Mouse (Mus musculus): Measurements from ENCODE around the gene Carhsp1. TPM values are rescaled to one million over a fixed set of nuclear protein-coding genes. Genes with fewer than 3 reads are reported as not detected.
A peak's percentile ranks its signal among the peaks of the same experiment; 100 is the strongest.

Carhsp1 gene
- total and polyA plus RNA-seq, 2 experiments: 55.6 to 126 TPM

- H3K27ac ChIP-seq (replicated peaks; ENCODE audit: insufficient read depth, low read depth, low read length): no peak overlapping the region
- no peak overlapping the region for H3K4me3 ChIP-seq (ENCODE audit: insufficient read depth, low read depth, low read length)
- H3K27me3 ChIP-seq (ENCODE audit: control insufficient read depth, insufficient read depth, low read length): no peaks in the 10 kb centered on the region
- DNase-seq (ENCODE audit: extremely low read depth, low read depth, low spot score): peak; percentile 53
- peak; percentile 73 for TF ChIP-seq CTCF (IDR thresholded peaks at IDR 0.05; ENCODE audit: low read depth, low read length)
- no peak for TF ChIP-seq POLR2A (IDR thresholded peaks at IDR 0.05; ENCODE audit: extremely low read depth, insufficient read depth, low read length)
- no peaks in the 10 kb centered on the region for H3K36me3 ChIP-seq (ENCODE audit: control insufficient read depth, insufficient read depth, low read length)
- peaks cover 30% of the 10 kb centered on the region for H3K4me1 ChIP-seq (ENCODE audit: control insufficient read depth, insufficient read depth, low read length)
- WGBS: 6% methylated on average over 8 of the region's 8 CpGs
- peak overlapping the region; percentile 35; the same call in 1 of the 2 replicates for H3K9ac ChIP-seq (ENCODE audit: low read depth, low read length)
- H3K79me2 ChIP-seq (ENCODE audit: control insufficient read depth, insufficient read depth, low read length): peaks cover 20% of the 10 kb centered on the region
These were observed 2.2 kb upstream of the Carhsp1 start for GRCm38 (mm10) chr16:8674165-8674564.

DNA sequence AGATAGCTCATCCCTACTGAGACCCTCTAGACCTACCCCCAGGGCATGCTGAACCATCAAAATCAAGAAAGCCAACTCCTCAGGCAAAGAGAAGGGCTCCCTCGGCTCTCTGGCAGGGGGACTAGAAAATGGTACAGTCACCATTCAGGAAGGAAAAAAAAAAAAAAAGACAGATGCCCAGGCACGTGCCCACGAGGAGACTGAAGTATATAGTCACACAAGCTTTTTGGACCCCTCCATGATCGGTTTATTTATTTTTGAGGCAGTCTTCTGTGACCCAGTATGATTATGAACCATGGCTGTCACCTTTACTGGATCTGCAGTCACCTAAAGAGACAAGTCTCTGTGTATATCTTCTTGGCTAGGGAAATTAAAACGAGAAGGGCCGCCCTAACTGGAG, 1.4 kb upstream of the Carhsp1 start:
- Histone ChIP-seq H3K79me2 (ENCODE audit: control insufficient read depth, insufficient read depth, low read length) (peaks cover 28% of the 10 kb centered on the region), H3K4me3 (ENCODE audit: insufficient read depth, low read depth, low read length) (no peak overlapping the region), H3K4me1 (ENCODE audit: control insufficient read depth, insufficient read depth, low read length) (peaks cover 35% of the 10 kb centered on the region), H3K9ac (ENCODE audit: low read depth, low read length) (no peak overlapping the region), H3K36me3 (ENCODE audit: control insufficient read depth, insufficient read depth, low read length) (no peaks in the 10 kb centered on the region), H3K27ac (replicated peaks; ENCODE audit: insufficient read depth, low read depth, low read length) (peak overlapping the region; percentile 42), H3K27me3 (ENCODE audit: control insufficient read depth, insufficient read depth, low read length) (no peaks in the 10 kb centered on the region)
- TF ChIP-seq POLR2A (IDR thresholded peaks at IDR 0.05; ENCODE audit: extremely low read depth, insufficient read depth, low read length) (no peak), CTCF (IDR thresholded peaks at IDR 0.05; ENCODE audit: low read depth, low read length) (no peak)
- DNase-seq (ENCODE audit: extremely low read depth, low read depth, low spot score): no peak
- 57% methylated on average over 6 of the region's 6 CpGs for WGBS

DNA sequence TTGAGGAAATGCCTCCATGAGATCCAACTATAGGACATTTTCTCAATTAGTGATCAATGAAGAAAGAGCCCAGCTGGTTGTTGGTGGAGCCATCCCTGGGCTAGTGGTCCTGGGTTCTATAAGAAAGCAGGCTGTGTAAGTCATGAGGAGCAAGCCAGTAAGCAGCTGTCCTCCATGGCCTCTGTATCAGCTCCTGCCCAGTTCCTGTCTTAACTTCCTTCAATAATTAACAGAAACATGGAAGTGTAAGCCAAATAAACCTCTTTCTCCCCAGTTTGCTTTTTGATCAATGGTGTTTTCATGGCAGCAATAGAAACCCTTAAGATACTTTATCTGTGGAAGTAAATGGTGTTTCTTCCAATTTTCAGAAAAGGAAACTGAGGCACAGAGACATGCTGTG, 856 bp upstream of the Carhsp1 start:
- TF ChIP-seq POLR2A (IDR thresholded peaks at IDR 0.05; ENCODE audit: extremely low read depth, insufficient read depth, low read length) (no peak), CTCF (IDR thresholded peaks at IDR 0.05; ENCODE audit: low read depth, low read length) (no peak)
- Histone ChIP-seq H3K27me3 (ENCODE audit: control insufficient read depth, insufficient read depth, low read length) (no peaks in the 10 kb centered on the region), H3K36me3 (ENCODE audit: control insufficient read depth, insufficient read depth, low read length) (no peaks in the 10 kb centered on the region), H3K9ac (ENCODE audit: low read depth, low read length) (no peak overlapping the region), H3K27ac (replicated peaks; ENCODE audit: insufficient read depth, low read depth, low read length) (peak overlapping the region; percentile 83), H3K79me2 (ENCODE audit: control insufficient read depth, insufficient read depth, low read length) (peaks cover 33% of the 10 kb centered on the region), H3K4me3 (ENCODE audit: insufficient read depth, low read depth, low read length) (no peak overlapping the region), H3K4me1 (ENCODE audit: control insufficient read depth, insufficient read depth, low read length) (peaks cover 33% of the 10 kb centered on the region)
- peak; percentile 89 for DNase-seq (ENCODE audit: extremely low read depth, low read depth, low spot score)

DNA sequence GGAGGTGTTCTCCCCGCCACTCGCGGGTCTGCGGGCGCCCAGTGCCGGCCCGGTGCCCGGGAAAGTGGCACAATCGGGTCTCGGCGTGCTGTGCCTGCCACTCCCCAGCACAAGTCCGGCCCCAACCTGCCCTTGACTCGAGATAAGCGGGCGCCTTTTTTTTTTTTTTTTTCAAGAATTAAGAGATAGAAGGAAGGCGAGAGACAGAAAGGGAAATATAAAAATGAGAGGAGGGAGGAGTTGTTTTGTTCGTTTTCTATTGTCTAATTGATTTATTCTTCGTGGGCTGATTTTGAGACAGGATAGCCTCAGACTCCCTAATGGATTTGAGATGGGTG, 364 bp upstream of the Carhsp1 start:
- peaks cover 34% of the 10 kb centered on the region for H3K79me2 ChIP-seq (ENCODE audit: control insufficient read depth, insufficient read depth, low read length)
- TF ChIP-seq CTCF (IDR thresholded peaks at IDR 0.05; ENCODE audit: low read depth, low read length) (no peak), POLR2A (IDR thresholded peaks at IDR 0.05; ENCODE audit: extremely low read depth, insufficient read depth, low read length) (no peak; the same call in 1 of the 2 replicates)
- peak overlapping the region; percentile 66 for H3K9ac ChIP-seq (ENCODE audit: low read depth, low read length)
- peak overlapping the region; percentile 52; the same call in 1 of the 2 replicates for H3K4me3 ChIP-seq (ENCODE audit: insufficient read depth, low read depth, low read length)
- H3K27ac ChIP-seq (replicated peaks; ENCODE audit: insufficient read depth, low read depth, low read length): peak overlapping the region; percentile 83
- WGBS: under 1% methylated on average over 18 of the region's 18 CpGs
- DNase-seq (ENCODE audit: extremely low read depth, low read depth, low spot score): no peak
- H3K36me3 ChIP-seq (ENCODE audit: control insufficient read depth, insufficient read depth, low read length): no peaks in the 10 kb centered on the region
- H3K4me1 ChIP-seq (ENCODE audit: control insufficient read depth, insufficient read depth, low read length): peaks cover 37% of the 10 kb centered on the region
- no peaks in the 10 kb centered on the region for H3K27me3 ChIP-seq (ENCODE audit: control insufficient read depth, insufficient read depth, low read length)

GRCm38 (mm10) chr16:8670041-8671035, 1.6 kb downstream of the Carhsp1 start:
- Histone ChIP-seq H3K4me3 (ENCODE audit: insufficient read depth, low read depth, low read length) (peak overlapping the region; percentile 90), H3K4me1 (ENCODE audit: control insufficient read depth, insufficient read depth, low read length) (peaks cover 54% of the 10 kb centered on the region), H3K79me2 (ENCODE audit: control insufficient read depth, insufficient read depth, low read length) (peaks cover 50% of the 10 kb centered on the region), H3K36me3 (ENCODE audit: control insufficient read depth, insufficient read depth, low read length) (no peaks in the 10 kb centered on the region), H3K27ac (replicated peaks; ENCODE audit: insufficient read depth, low read depth, low read length) (peak overlapping the region; percentile 93), H3K27me3 (ENCODE audit: control insufficient read depth, insufficient read depth, low read length) (no peaks in the 10 kb centered on the region), H3K9ac (ENCODE audit: low read depth, low read length) (peak overlapping the region; percentile 88)
- peak; percentile 53 for DNase-seq (ENCODE audit: extremely low read depth, low read depth, low spot score)
- no peak for TF ChIP-seq POLR2A (IDR thresholded peaks at IDR 0.05; ENCODE audit: extremely low read depth, insufficient read depth, low read length)
- TF ChIP-seq CTCF (IDR thresholded peaks at IDR 0.05; ENCODE audit: low read depth, low read length): no peak
- 8% methylated on average over 14 of the region's 15 CpGs for WGBS

GRCm38 (mm10) chr16:8669432-8669831, 2.5 kb downstream of the Carhsp1 start:
- no peak for DNase-seq (ENCODE audit: extremely low read depth, low read depth, low spot score)
- Histone ChIP-seq H3K27me3 (ENCODE audit: control insufficient read depth, insufficient read depth, low read length) (no peaks in the 10 kb centered on the region), H3K4me1 (ENCODE audit: control insufficient read depth, insufficient read depth, low read length) (peaks cover 58% of the 10 kb centered on the region), H3K9ac (ENCODE audit: low read depth, low read length) (no peak overlapping the region; the same call in 1 of the 2 replicates), H3K36me3 (ENCODE audit: control insufficient read depth, insufficient read depth, low read length) (no peaks in the 10 kb centered on the region), H3K27ac (replicated peaks; ENCODE audit: insufficient read depth, low read depth, low read length) (0 out of 2 replicates have a peak overlapping the region, but pooled peaks have one; percentile 7), H3K79me2 (ENCODE audit: control insufficient read depth, insufficient read depth, low read length) (peaks cover 55% of the 10 kb centered on the region), H3K4me3 (ENCODE audit: insufficient read depth, low read depth, low read length) (no peak overlapping the region)
- TF ChIP-seq POLR2A (IDR thresholded peaks at IDR 0.05; ENCODE audit: extremely low read depth, insufficient read depth, low read length) (no peak), CTCF (IDR thresholded peaks at IDR 0.05; ENCODE audit: low read depth, low read length) (no peak)
- WGBS: 75% methylated on average over 5 of the region's 5 CpGs
